In genomic region chr9:109850099-109850498, GRCm38 (mm10) we compare ENCODE assay signal across 33 mouse cellular contexts. TPM values are rescaled to one million over a fixed set of nuclear protein-coding genes. Genes with fewer than 3 reads are reported as not detected.
A peak's percentile ranks its signal among the peaks of the same experiment; 100 is the strongest.
DNase-seq lines count a peak whose midpoint lies in the region; ATAC-seq and TF ChIP-seq lines count a peak whose summit lies in the region.
"Had no signal": no experiment of that assay in that cellular context is flagged by ENCODE, and none has a peak within 500 bp of the region (broad histone marks: within the 10 kb centered on the region; RNA-seq: fewer than 3 reads in every experiment).

No protein-coding gene starts in this region.

- no peaks in the 10 kb centered on the region for H3K9me3 ChIP-seq in midbrain, embryonic 11.5 days (ENCODE audit: control insufficient read depth, low read length)
- no peaks in the 10 kb centered on the region for H3K9me3 ChIP-seq in forebrain, embryonic 13.5 days (replicated peaks)
- H3K9me3 ChIP-seq: forebrain, embryonic 12.5 days; G1E; heart, embryonic 12.5 days; heart, embryonic 15.5 days; hindbrain, embryonic 10.5 days; hindbrain, embryonic 13.5 days had no signal

- H3K4me1 ChIP-seq in bone marrow, adult 2 months (ENCODE audit: control insufficient read depth, insufficient read depth, low read length): peaks cover 3% of the 10 kb centered on the region; the same call in 1 of the 2 replicates
- H3K4me1 ChIP-seq in midbrain, embryonic 11.5 days (ENCODE audit: control insufficient read depth, insufficient read depth, low read length): no peaks in the 10 kb centered on the region
- no peaks in the 10 kb centered on the region for H3K4me1 ChIP-seq in forebrain, embryonic 13.5 days
- H3K4me1 ChIP-seq: forebrain, embryonic 12.5 days; hindbrain, embryonic 10.5 days had no signal

- no peak overlapping the region for H3K4me3 ChIP-seq in bone marrow, adult 2 months (replicated peaks; ENCODE audit: control insufficient read depth, low read depth, low read length)
- no peak overlapping the region for H3K4me3 ChIP-seq in midbrain, embryonic 11.5 days (ENCODE audit: low read depth, low read length)
- no peak overlapping the region for H3K4me3 ChIP-seq in forebrain, embryonic 13.5 days
- H3K4me3 ChIP-seq: forebrain, embryonic 12.5 days; heart, embryonic 12.5 days; heart, embryonic 15.5 days; hindbrain, embryonic 10.5 days; hindbrain, embryonic 13.5 days had no signal

- H3K27me3 ChIP-seq in midbrain, embryonic 11.5 days (ENCODE audit: control insufficient read depth, insufficient read depth, low read length): no peaks in the 10 kb centered on the region
- H3K27me3 ChIP-seq in forebrain, embryonic 13.5 days: no peaks in the 10 kb centered on the region
- H3K27me3 ChIP-seq: forebrain, embryonic 12.5 days; heart, embryonic 12.5 days; heart, embryonic 15.5 days; hindbrain, embryonic 13.5 days had no signal

- no peak for ATAC-seq in midbrain, embryonic 11.5 days (ENCODE audit: low FRiP score)
- ATAC-seq in forebrain, embryonic 13.5 days: no peak
- ATAC-seq: forebrain, embryonic 16.5 days had no signal

- H3K9ac ChIP-seq in midbrain, embryonic 11.5 days (ENCODE audit: low read length): no peak overlapping the region
- H3K9ac ChIP-seq in forebrain, embryonic 13.5 days: no peak overlapping the region
- H3K9ac ChIP-seq: forebrain, embryonic 12.5 days; heart, embryonic 12.5 days; heart, embryonic 15.5 days; hindbrain, embryonic 13.5 days had no signal

- TF ChIP-seq CTCF in bone marrow, adult 2 months (IDR thresholded peaks at IDR 0.05; ENCODE audit: control insufficient read depth, insufficient read depth, low read length): no peak

- H3K27ac ChIP-seq in bone marrow, adult 2 months (ENCODE audit: control insufficient read depth, insufficient read depth, low read depth, low read length, poor library complexity): peak overlapping the region; percentile 65; the same call in 1 of the 2 replicates
- no peak overlapping the region for H3K27ac ChIP-seq in midbrain, embryonic 11.5 days (ENCODE audit: low read depth, low read length)
- no peak overlapping the region for H3K27ac ChIP-seq in forebrain, embryonic 13.5 days
- H3K27ac ChIP-seq: forebrain, embryonic 12.5 days; heart, embryonic 15.5 days; hindbrain, embryonic 10.5 days; hindbrain, embryonic 13.5 days had no signal

- H3K36me3 ChIP-seq in midbrain, embryonic 11.5 days (ENCODE audit: control insufficient read depth, insufficient read depth, low read length): 0 out of 2 replicates have a peak, but pooled peaks cover 3% of the 10 kb centered on the region
- H3K36me3 ChIP-seq in forebrain, embryonic 13.5 days (ENCODE audit: poor library complexity, severe bottlenecking): peaks cover 5% of the 10 kb centered on the region
- H3K36me3 ChIP-seq: G1E; heart, embryonic 15.5 days had no signal

- no peak overlapping the region for H3K4me2 ChIP-seq in midbrain, embryonic 11.5 days
- H3K4me2 ChIP-seq in forebrain, embryonic 13.5 days: no peak overlapping the region
- H3K4me2 ChIP-seq: forebrain, embryonic 12.5 days; heart, embryonic 12.5 days; heart, embryonic 15.5 days; hindbrain, embryonic 13.5 days had no signal

- 76% methylated on average over 5 of the region's 5 CpGs for WGBS in bone marrow, adult 2 months
- 93% methylated on average over 5 of the region's 5 CpGs for WGBS in midbrain, embryonic 11.5 days
- WGBS in forebrain, embryonic 13.5 days: 85% methylated on average over 5 of the region's 5 CpGs

- TF ChIP-seq POLR2A in bone marrow, adult 2 months (IDR thresholded peaks at IDR 0.05; ENCODE audit: borderline replicate concordance, control insufficient read depth, low read depth, low read length): no peak

- peak; percentile 22 for DNase-seq in adrenal gland, adult 2 months
- DNase-seq in adrenal gland, postnatal 36 days: no peak
- DNase-seq in 3T3-L1 (ENCODE audit: low read depth, low spot score): peak; percentile 40
- peak; percentile 79 for DNase-seq in gonadal fat pad, adult 2 months (ENCODE audit: low read depth)
- no peak for DNase-seq in midbrain, embryonic 11.5 days (ENCODE audit: low spot score, missing footprints)
- DNase-seq in cerebellum, postnatal 10 days: no peak
- DNase-seq: B cell, adult 2 months; cerebellum, adult 11-12 months; cerebellum, adult 8-10 months; cerebellum, postnatal 14 days; kidney, adult 11 months had no signal

RNA-seq across cellular contexts. Expression of gene Camp, which starts 0.7 kb away (rescaled TPM):
- total RNA-seq in adrenal gland, adult 2 months (2021): under 1 TPM; 0.52 to 0.69 TPM
- polyA plus RNA-seq in adrenal gland, adult 2 months (2012; rRNA removed): 0.71 TPM in 1 of 2 replicates, not detected in the other
- under 1 TPM in 1 of 2 experiments, not detected in 1; 0.56 TPM for total RNA-seq in adrenal gland, postnatal 36 days (2021)
- 1,948 and 4,579 TPM in 2 replicates for polyA plus RNA-seq in bone marrow, adult 2 months (2011; ENCODE audit: insufficient read depth, insufficient read length, low replicate concordance, missing spikeins)
- 0.18 and 0.68 TPM in 2 replicates for polyA plus RNA-seq in gonadal fat pad, adult 2 months (2012; rRNA removed)
- 0.25 and 0.30 TPM in 2 replicates for polyA plus RNA-seq in midbrain, embryonic 11.5 days (2014; fragmentation: Nextera tagmentation; extraction: Ambion mirVana)
- 0.33 and 0.45 TPM in 2 replicates for polyA plus RNA-seq in forebrain, embryonic 13.5 days (2015; fragmentation: Nextera tagmentation; extraction: Ambion mirVana)
- total RNA-seq: CH12.LX; G1E; gastrocnemius, adult 18-20 months; heart, adult 18-20 months; heart, postnatal 36 days had no signal
- polyA plus RNA-seq: forebrain, embryonic 16.5 days; hindbrain, embryonic 10.5 days had no signal

RNA-seq across cellular contexts. Expression of gene Nme6, which starts 17.6 kb away (rescaled TPM):
- total RNA-seq in adrenal gland, adult 2 months (2021): 10 to 100 TPM; 19.0 to 20.7 TPM
- 9.3 and 10.9 TPM in 2 replicates for polyA plus RNA-seq in adrenal gland, adult 2 months (2012; rRNA removed)
- 10 to 100 TPM; 19.3 to 21.1 TPM for total RNA-seq in adrenal gland, postnatal 36 days (2021)
- polyA plus RNA-seq in bone marrow, adult 2 months (2011; ENCODE audit: insufficient read depth, insufficient read length, low replicate concordance, missing spikeins): 12.8 and 25.8 TPM in 2 replicates
- 37.7 and 38.8 TPM in 2 replicates for polyA plus RNA-seq in gonadal fat pad, adult 2 months (2012; rRNA removed)
- 96.6 and 98.4 TPM in 2 replicates for polyA plus RNA-seq in midbrain, embryonic 11.5 days (2014; fragmentation: Nextera tagmentation; extraction: Ambion mirVana)
- 76.4 and 80.2 TPM in 2 replicates for polyA plus RNA-seq in forebrain, embryonic 13.5 days (2015; fragmentation: Nextera tagmentation; extraction: Ambion mirVana)

RNA-seq across cellular contexts. Expression of gene Cdc25a, which starts 25.3 kb away (rescaled TPM):
- 10 to 100 TPM; 11.4 to 13.3 TPM for total RNA-seq in adrenal gland, adult 2 months (2021)
- polyA plus RNA-seq in adrenal gland, adult 2 months (2012; rRNA removed): 4.3 TPM in 2 replicates
- 10 to 100 TPM; 10.1 to 17.6 TPM for total RNA-seq in adrenal gland, postnatal 36 days (2021)
- 18.7 and 28.3 TPM in 2 replicates for polyA plus RNA-seq in bone marrow, adult 2 months (2011; ENCODE audit: insufficient read depth, insufficient read length, low replicate concordance, missing spikeins)
- polyA plus RNA-seq in gonadal fat pad, adult 2 months (2012; rRNA removed): 3.4 and 3.8 TPM in 2 replicates
- 33.6 and 36.9 TPM in 2 replicates for polyA plus RNA-seq in midbrain, embryonic 11.5 days (2014; fragmentation: Nextera tagmentation; extraction: Ambion mirVana)
- polyA plus RNA-seq in forebrain, embryonic 13.5 days (2015; fragmentation: Nextera tagmentation; extraction: Ambion mirVana): 26.1 and 28.5 TPM in 2 replicates

RNA-seq across cellular contexts. Expression of gene Spink8, which starts 38.0 kb away (rescaled TPM):
- 10 to 100 TPM; 15.2 to 33.6 TPM for total RNA-seq in adrenal gland, adult 2 months (2021)
- not detected in 2 replicates for polyA plus RNA-seq in adrenal gland, adult 2 months (2012; rRNA removed)
- total RNA-seq in adrenal gland, postnatal 36 days (2021): 10 to 100 TPM; 13.1 to 21.8 TPM
- not detected in 2 replicates for polyA plus RNA-seq in bone marrow, adult 2 months (2011; ENCODE audit: insufficient read depth, insufficient read length, low replicate concordance, missing spikeins)
- polyA plus RNA-seq in gonadal fat pad, adult 2 months (2012; rRNA removed): 3,031 and 4,791 TPM in 2 replicates
- polyA plus RNA-seq in midbrain, embryonic 11.5 days (2014; fragmentation: Nextera tagmentation; extraction: Ambion mirVana): not detected in 2 replicates
- not detected in 2 replicates for polyA plus RNA-seq in forebrain, embryonic 13.5 days (2015; fragmentation: Nextera tagmentation; extraction: Ambion mirVana)
- total RNA-seq: CH12.LX; gastrocnemius, adult 18-20 months; gastrocnemius, postnatal 10 days; gastrocnemius, postnatal 4 days; heart, adult 18-20 months; heart, postnatal 10 days; heart, postnatal 36 days had no signal
- polyA plus RNA-seq: brain, embryonic 14.5 days; embryonic facial prominence, embryonic 11.5 days; forebrain, embryonic 12.5 days; forebrain, embryonic 16.5 days; G1E; heart, embryonic 12.5 days; heart, embryonic 15.5 days; hindbrain, embryonic 10.5 days; hindbrain, embryonic 13.5 days; hindbrain, embryonic 16.5 days had no signal

RNA-seq across cellular contexts. Expression of gene Fbxw27, which starts 59.6 kb away (rescaled TPM):
- not detected for total RNA-seq in adrenal gland, adult 2 months (2021)
- not detected in 2 replicates for polyA plus RNA-seq in adrenal gland, adult 2 months (2012; rRNA removed)
- not detected for total RNA-seq in adrenal gland, postnatal 36 days (2021)
- polyA plus RNA-seq in bone marrow, adult 2 months (2011; ENCODE audit: insufficient read depth, insufficient read length, low replicate concordance, missing spikeins): not detected in 2 replicates
- polyA plus RNA-seq in gonadal fat pad, adult 2 months (2012; rRNA removed): 0.30 and 0.43 TPM in 2 replicates
- not detected in 2 replicates for polyA plus RNA-seq in midbrain, embryonic 11.5 days (2014; fragmentation: Nextera tagmentation; extraction: Ambion mirVana)
- polyA plus RNA-seq in forebrain, embryonic 13.5 days (2015; fragmentation: Nextera tagmentation; extraction: Ambion mirVana): not detected in 2 replicates
- total RNA-seq: adrenal gland, postnatal 10 days; adrenal gland, postnatal 4 days; CH12.LX; gastrocnemius, adult 18-20 months; gastrocnemius, postnatal 10 days; gastrocnemius, postnatal 4 days; heart, adult 18-20 months; heart, postnatal 10 days; heart, postnatal 36 days had no signal
- polyA plus RNA-seq: embryonic facial prominence, embryonic 11.5 days; embryonic facial prominence, embryonic 14.5 days; forebrain, embryonic 12.5 days; forebrain, embryonic 16.5 days; G1E; heart, embryonic 12.5 days; heart, embryonic 15.5 days; hindbrain, embryonic 10.5 days; hindbrain, embryonic 13.5 days; hindbrain, embryonic 16.5 days had no signal

Comparison
In these comparisons a context has a peak if more than half of its experiments do, and no peak if none do; other contexts are left out.
1. DNase-seq: peak in adrenal gland, adult 2 months (single experiment), 3T3-L1 (single experiment) and gonadal fat pad, adult 2 months (single experiment); none in adrenal gland, postnatal 36 days (0 of 2), midbrain, embryonic 11.5 days (single experiment) and cerebellum, postnatal 10 days (0 of 2).
2. RNA of gene Camp, which starts 0.7 kb away (polyA plus RNA-seq): 1,948 to 4,579 TPM in bone marrow, adult 2 months; 0.18 to 0.68 TPM in gonadal fat pad, adult 2 months, 0.33 to 0.45 TPM in forebrain, embryonic 13.5 days, 0.25 to 0.30 TPM in midbrain, embryonic 11.5 days and 0.71 TPM in adrenal gland, adult 2 months; every median in the first group is over 1,000 times any median in the second.